In the genomic region with DNA sequence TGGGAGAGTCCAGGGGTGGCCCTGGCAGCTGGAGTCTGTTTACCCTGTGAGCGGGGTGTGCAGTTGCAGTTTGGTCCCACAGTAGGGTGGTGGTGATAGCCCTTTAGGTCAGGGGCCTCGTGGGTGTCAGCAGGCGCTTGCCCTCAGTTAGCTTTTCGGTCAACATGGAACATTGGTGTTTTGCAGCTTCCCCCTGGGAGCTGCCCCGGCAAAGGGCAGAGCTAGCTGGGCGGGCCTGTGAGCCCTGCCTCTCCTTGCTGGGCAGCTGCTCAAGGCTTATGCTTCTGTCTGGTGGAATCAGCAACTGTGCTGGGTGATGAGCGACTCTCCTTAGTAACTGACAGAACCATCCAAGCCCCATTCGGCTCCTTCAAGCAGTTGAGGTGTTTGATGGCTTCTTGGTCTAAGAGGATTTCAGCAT, we compare ENCODE assay signal across 11 mouse cellular contexts.
DNase-seq lines count a peak whose midpoint lies in the region; ATAC-seq lines count a peak whose summit lies in the region.
"Had no signal": no experiment of that assay in that cellular context is flagged by ENCODE, and none has a peak within 500 bp of the region (broad histone marks: within the 10 kb centered on the region; RNA-seq: fewer than 3 reads in every experiment).

No protein-coding gene starts in this region.

- H3K4me1 ChIP-seq in kidney, embryonic 14.5 days (ENCODE audit: control insufficient read depth, insufficient read depth, low read length) = peaks cover 23% of the 10 kb centered on the region
- H3K4me1 ChIP-seq in embryonic facial prominence, embryonic 10.5 days = peaks cover 48% of the 10 kb centered on the region

- peak; percentile 29; the same call in 1 of the 2 replicates for ATAC-seq in kidney, embryonic 14.5 days (ENCODE audit: low FRiP score, low TSS enrichment)
- ATAC-seq: forebrain, embryonic 14.5 days; midbrain, embryonic 13.5 days had no signal

- no peak overlapping the region for H3K4me2 ChIP-seq in kidney, embryonic 14.5 days (replicated peaks; ENCODE audit: low read depth, low read length)
- H3K4me2 ChIP-seq: limb, embryonic 13.5 days; midbrain, embryonic 13.5 days had no signal

- 25% methylated on average over 8 of the region's 8 CpGs for WGBS in kidney, embryonic 14.5 days
- WGBS in embryonic facial prominence, embryonic 10.5 days = 69% methylated on average over 8 of the region's 8 CpGs

- no peaks in the 10 kb centered on the region for H3K27me3 ChIP-seq in kidney, embryonic 14.5 days (ENCODE audit: control insufficient read depth, insufficient read depth, low read length)
- no peaks in the 10 kb centered on the region for H3K27me3 ChIP-seq in embryonic facial prominence, embryonic 10.5 days (replicated peaks; ENCODE audit: low read depth, poor library complexity, severe bottlenecking)
- H3K27me3 ChIP-seq: limb, embryonic 13.5 days had no signal

- H3K9ac ChIP-seq in kidney, embryonic 14.5 days (ENCODE audit: low read depth, low read length) = no peak overlapping the region
- H3K9ac ChIP-seq: limb, embryonic 13.5 days; midbrain, embryonic 13.5 days had no signal

- peak overlapping the region; percentile 30; the same call in 1 of the 2 replicates for H3K27ac ChIP-seq in kidney, embryonic 14.5 days (ENCODE audit: low read depth, low read length)
- H3K27ac ChIP-seq in embryonic facial prominence, embryonic 10.5 days (replicated peaks) = peak overlapping the region; percentile 8
- H3K27ac ChIP-seq: limb, embryonic 13.5 days; midbrain, embryonic 13.5 days had no signal

- H3K36me3 ChIP-seq in kidney, embryonic 14.5 days (ENCODE audit: control insufficient read depth, insufficient read depth, low read length) = no peaks in the 10 kb centered on the region
- no peaks in the 10 kb centered on the region for H3K36me3 ChIP-seq in embryonic facial prominence, embryonic 10.5 days (replicated peaks)
- H3K36me3 ChIP-seq: limb, embryonic 13.5 days; midbrain, embryonic 13.5 days had no signal

- DNase-seq in adrenal gland, adult (ENCODE audit: inconsistent age in 2 of 2, low spot score in 1 of 2) = peak; percentile 43 to 75
- no peak for DNase-seq in adrenal gland, postnatal 4 days (ENCODE audit: low spot score in 2 of 2)
- no peak for DNase-seq in kidney, adult 11 months
- no peak for DNase-seq in embryonic facial prominence, embryonic 10.5 days (ENCODE audit: low spot score)
- DNase-seq in kidney, postnatal 36 days = peak; percentile 29 to 46
- no peak for DNase-seq in thymus, postnatal 36 days
- no peak for DNase-seq in spleen, postnatal 10 days (ENCODE audit: low spot score in 2 of 2)

- H3K9me3 ChIP-seq in kidney, embryonic 14.5 days (ENCODE audit: control insufficient read depth, low read length) = no peaks in the 10 kb centered on the region
- no peaks in the 10 kb centered on the region for H3K9me3 ChIP-seq in embryonic facial prominence, embryonic 10.5 days
- H3K9me3 ChIP-seq: limb, embryonic 13.5 days; midbrain, embryonic 13.5 days had no signal

- H3K4me3 ChIP-seq in kidney, embryonic 14.5 days (ENCODE audit: low read length) = no peak overlapping the region
- H3K4me3 ChIP-seq in embryonic facial prominence, embryonic 10.5 days = no peak overlapping the region
- H3K4me3 ChIP-seq: limb, embryonic 13.5 days; midbrain, embryonic 13.5 days had no signal

Comparison
In these comparisons a context has a peak if more than half of its experiments do, and no peak if none do; other contexts are left out.
1. DNase-seq: peak in adrenal gland, adult (2 of 2) and kidney, postnatal 36 days (2 of 2); none in adrenal gland, postnatal 4 days (0 of 2), kidney, adult 11 months (single experiment), embryonic facial prominence, embryonic 10.5 days (single experiment), thymus, postnatal 36 days (0 of 2) and spleen, postnatal 10 days (0 of 2).